Mouse (Mus musculus): ENCODE measurements around the gene Gm49352. TPM values are rescaled to one million over a fixed set of nuclear protein-coding genes. Genes with fewer than 3 reads are reported as not detected.

The Gm49352 gene
- polyA plus RNA-seq (2017; shearing (Covaris generic)): not detected

DNA sequence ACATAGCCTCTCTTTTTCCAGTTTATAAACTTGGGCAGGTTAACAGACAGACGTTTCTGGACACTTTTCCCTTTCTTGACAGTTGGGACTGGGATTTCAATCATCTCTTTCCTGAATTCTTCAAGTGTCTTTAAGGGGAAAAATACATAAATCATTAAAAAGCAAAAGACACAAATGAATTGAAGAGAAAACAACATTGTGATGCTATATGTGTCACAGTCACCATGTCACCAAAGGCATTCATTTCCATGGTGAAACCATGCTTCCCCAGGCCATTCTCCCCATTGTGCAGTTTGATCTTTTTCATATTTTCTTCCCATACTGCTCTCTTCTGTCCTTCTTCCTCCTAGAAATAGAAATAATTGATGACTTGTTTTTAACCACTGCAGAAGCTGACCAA, at the start of gene Gm49352:
TSS of gene Gm49352 (minus strand) at position 101 of the 400 bp plus-strand sequence.

DNA sequence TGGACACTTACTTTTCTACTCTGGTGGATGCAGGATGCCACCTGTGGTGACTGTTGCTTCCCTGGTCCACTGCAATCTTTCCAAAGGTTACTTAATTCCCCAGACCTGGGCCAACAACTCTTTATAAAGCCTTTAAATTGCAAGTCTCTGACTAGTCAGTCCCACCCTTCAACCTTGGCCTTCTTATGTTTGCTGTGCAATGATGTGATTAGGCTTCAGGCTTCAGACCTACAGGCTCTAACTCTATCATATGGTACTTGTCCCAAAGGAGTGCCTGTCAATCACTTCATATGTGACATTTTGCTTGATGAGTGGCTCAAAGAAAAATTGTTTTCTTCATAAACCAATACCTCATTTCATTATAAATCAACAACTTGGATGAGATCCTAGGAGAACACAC, 2.1 kb upstream of the Gm49352 start, which contains the start of gene Cts3:
TSS of gene Cts3 (minus strand) at position 101 of the 400 bp plus-strand sequence.

DNA sequence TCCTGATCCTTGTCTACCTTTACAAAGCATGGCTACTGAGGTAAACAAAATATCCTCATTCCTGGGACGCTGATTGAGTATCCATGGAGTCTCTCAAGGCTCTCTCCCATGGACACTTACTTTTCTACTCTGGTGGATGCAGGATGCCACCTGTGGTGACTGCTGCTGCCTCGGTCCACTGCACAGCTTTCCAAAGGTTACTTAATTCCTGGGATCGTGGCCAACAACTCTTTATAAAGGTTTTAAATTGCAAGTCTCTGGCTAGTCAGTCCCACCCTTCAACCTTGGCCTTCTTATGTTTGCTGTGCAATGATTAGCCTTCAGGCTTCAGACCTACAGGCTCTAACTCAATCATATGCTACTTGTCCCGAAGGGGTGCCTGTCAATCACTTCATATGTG, 26.3 kb downstream of the Gm49352 start, which contains the start of gene Ctsm:
TSS of gene Ctsm (minus strand) at position 209 of the 400 bp plus-strand sequence.

Other genes starting within 250 kb of the Gm49352 start
- gene Cts7, start 210.0 kb downstream of the Gm49352 start, polyA plus RNA-seq (2017; shearing (Covaris generic)): not detected
- not detected for gene Ctsm, start 26.3 kb downstream of the Gm49352 start, polyA plus RNA-seq (2017; shearing (Covaris generic))
- gene Cts3, start 2.0 kb upstream of the Gm49352 start, polyA plus RNA-seq (2017; shearing (Covaris generic)): under 1 TPM in 1 of 2 experiments, not detected in 1; 0.81 TPM

All from activated CD4-positive, CD25-positive, alpha-beta regulatory T cell (primary cell).